Comparison of ENCODE assay signal across 24 mouse cellular contexts in genomic region chr13:29368806-29369205, GRCm38 (mm10).
DNase-seq lines count a peak whose midpoint lies in the region; ATAC-seq and TF ChIP-seq lines count a peak whose summit lies in the region.
"Had no signal": no experiment of that assay in that cellular context is flagged by ENCODE, and none has a peak within 500 bp of the region (broad histone marks: within the 10 kb centered on the region; RNA-seq: fewer than 3 reads in every experiment).

No protein-coding gene starts in this region.

- H3K4me1 ChIP-seq in embryonic facial prominence, embryonic 14.5 days (ENCODE audit: control insufficient read depth, insufficient read depth, low read length), result peaks cover 13% of the 10 kb centered on the region; the same call in 1 of the 2 replicates
- peaks cover 44% of the 10 kb centered on the region for H3K4me1 ChIP-seq in embryonic facial prominence, embryonic 10.5 days
- H3K4me1 ChIP-seq: liver, embryonic 13.5 days had no signal

- no peak overlapping the region for H3K4me3 ChIP-seq in embryonic facial prominence, embryonic 14.5 days (ENCODE audit: low read depth, low read length)
- no peak overlapping the region for H3K4me3 ChIP-seq in embryonic facial prominence, embryonic 10.5 days
- no peak overlapping the region for H3K4me3 ChIP-seq in left cerebral cortex, adult 2 months
- H3K4me3 ChIP-seq: forebrain, embryonic 13.5 days; heart, embryonic 12.5 days; hindbrain, embryonic 13.5 days; kidney, embryonic 15.5 days; limb, embryonic 13.5 days; liver, embryonic 13.5 days; lung, embryonic 15.5 days; neural tube, embryonic 12.5 days had no signal

- H3K4me2 ChIP-seq in embryonic facial prominence, embryonic 14.5 days (ENCODE audit: low read depth, low read length), result no peak overlapping the region
- H3K4me2 ChIP-seq: forebrain, embryonic 13.5 days; heart, embryonic 12.5 days; hindbrain, embryonic 13.5 days; kidney, embryonic 15.5 days; limb, embryonic 13.5 days; liver, embryonic 13.5 days; lung, embryonic 15.5 days; neural tube, embryonic 12.5 days had no signal

- TF ChIP-seq CTCF in left cerebral cortex, adult 2 months (IDR thresholded peaks at IDR 0.05), result no peak

- intact Hi-C loops in left cerebral cortex, adult 2 months (cut with DNase I), result no loop called here

- no peak overlapping the region for H3K9ac ChIP-seq in embryonic facial prominence, embryonic 14.5 days (ENCODE audit: low read depth, low read length)
- H3K9ac ChIP-seq: forebrain, embryonic 13.5 days; heart, embryonic 12.5 days; hindbrain, embryonic 13.5 days; kidney, embryonic 15.5 days; limb, embryonic 13.5 days; liver, embryonic 13.5 days; lung, embryonic 15.5 days; neural tube, embryonic 12.5 days had no signal

- H3K9me3 ChIP-seq in embryonic facial prominence, embryonic 14.5 days (ENCODE audit: control insufficient read depth, low read length), result no peaks in the 10 kb centered on the region
- H3K9me3 ChIP-seq in embryonic facial prominence, embryonic 10.5 days, result no peaks in the 10 kb centered on the region
- H3K9me3 ChIP-seq: forebrain, embryonic 13.5 days; heart, embryonic 12.5 days; hindbrain, embryonic 13.5 days; kidney, embryonic 15.5 days; limb, embryonic 13.5 days; liver, embryonic 13.5 days; lung, embryonic 15.5 days; neural tube, embryonic 12.5 days had no signal

- no peaks in the 10 kb centered on the region for H3K36me3 ChIP-seq in embryonic facial prominence, embryonic 14.5 days (ENCODE audit: control insufficient read depth, insufficient read depth, low read length)
- H3K36me3 ChIP-seq in embryonic facial prominence, embryonic 10.5 days (replicated peaks), result no peaks in the 10 kb centered on the region
- H3K36me3 ChIP-seq: heart, embryonic 12.5 days; hindbrain, embryonic 13.5 days; kidney, embryonic 15.5 days; limb, embryonic 13.5 days; liver, embryonic 13.5 days; lung, embryonic 15.5 days; neural tube, embryonic 12.5 days had no signal

- no peak for ATAC-seq in embryonic facial prominence, embryonic 14.5 days (ENCODE audit: low read depth)
- ATAC-seq: forebrain, embryonic 13.5 days had no signal

- WGBS in embryonic facial prominence, embryonic 14.5 days, result 41% methylated on average over 6 of the region's 6 CpGs
- WGBS in embryonic facial prominence, embryonic 10.5 days, result 53% methylated on average over 6 of the region's 6 CpGs

- DNase-seq in embryonic facial prominence, embryonic 14.5 days (ENCODE audit: low spot score), result peak; percentile 62
- no peak for DNase-seq in embryonic facial prominence, embryonic 10.5 days (ENCODE audit: low spot score)
- DNase-seq in lung, postnatal 10 days, result peak; percentile 20
- no peak for DNase-seq in lung, postnatal 25 days (ENCODE audit: low spot score)
- peak; percentile 80 for DNase-seq in ZHBTc4 (ENCODE audit: low read depth, low spot score)
- DNase-seq in adrenal gland, postnatal 25 days, result peak; percentile 7
- no peak for DNase-seq in left cerebral cortex, adult 2 months (ENCODE audit: extremely low spot score in 1 of 2, low spot score in 2 of 2)
- DNase-seq in urinary bladder, postnatal 4 days (ENCODE audit: low spot score in 2 of 2), result no peak
- DNase-seq: cerebellum, adult 8-10 months; gastrocnemius, postnatal 14 days; heart, adult 18-20 months; heart, postnatal 10 days; kidney, adult 11 months; kidney, postnatal 36 days; liver, embryonic 13.5 days; thymus, postnatal 14 days had no signal

- no peak overlapping the region for H3K27ac ChIP-seq in embryonic facial prominence, embryonic 14.5 days (replicated peaks; ENCODE audit: low read depth, low read length)
- H3K27ac ChIP-seq in embryonic facial prominence, embryonic 10.5 days (replicated peaks), result no peak overlapping the region
- H3K27ac ChIP-seq in left cerebral cortex, adult 2 months, result no peak overlapping the region
- H3K27ac ChIP-seq: forebrain, embryonic 13.5 days; hindbrain, embryonic 13.5 days; kidney, embryonic 15.5 days; limb, embryonic 13.5 days; liver, embryonic 13.5 days; lung, embryonic 15.5 days; macrophage; neural tube, embryonic 12.5 days had no signal

- no peaks in the 10 kb centered on the region for H3K27me3 ChIP-seq in embryonic facial prominence, embryonic 14.5 days (replicated peaks; ENCODE audit: control insufficient read depth, insufficient read depth, low read length)
- no peaks in the 10 kb centered on the region for H3K27me3 ChIP-seq in embryonic facial prominence, embryonic 10.5 days (replicated peaks; ENCODE audit: low read depth, poor library complexity, severe bottlenecking)
- H3K27me3 ChIP-seq: forebrain, embryonic 13.5 days; heart, embryonic 12.5 days; hindbrain, embryonic 13.5 days; kidney, embryonic 15.5 days; limb, embryonic 13.5 days; liver, embryonic 13.5 days; lung, embryonic 15.5 days; neural tube, embryonic 12.5 days had no signal

Comparison
In these comparisons a context has a peak if more than half of its experiments do, and no peak if none do; other contexts are left out.
1. DNase-seq: peak in embryonic facial prominence, embryonic 14.5 days (single experiment), lung, postnatal 10 days (single experiment), ZHBTc4 (single experiment) and adrenal gland, postnatal 25 days (single experiment); none in embryonic facial prominence, embryonic 10.5 days (single experiment), lung, postnatal 25 days (single experiment), left cerebral cortex, adult 2 months (0 of 2) and urinary bladder, postnatal 4 days (0 of 2).